Mouse (Mus musculus) E14TG2a.4 (cell line): ENCODE measurements around the gene Gpkow.

ENCODE experiments used
- CTCF ChIP-seq: conservative IDR thresholded peaks from 2 replicates; pipeline ENCODE4 v1.5.1; 2014; ENCODE audit warnings: low read length
- NANOG ChIP-seq: IDR thresholded peaks from 2 replicates; pipeline ENCODE4 v1.6.1; 2014; ENCODE audit warnings: borderline replicate concordance, low read length, mixed read lengths

- TF ChIP-seq CTCF (no peak), NANOG (no peak)
Measured at GRCm38 (mm10) chrX:7658031-7658784, 38.7 kb upstream of the Gpkow start.
